Mouse (Mus musculus) heart, adult 2 months (tissue): ENCODE data around the gene Asb14.

ENCODE experiments used
- CTCF ChIP-seq: fragments of 200-600 bp; IDR thresholded peaks from 2 replicates; pipeline ENCODE4 v1.8.1; 2022; ENCODE audit warnings: antibody characterized with exemption, mild to moderate bottlenecking, moderate library complexity
- EP300 ChIP-seq: fragments of 200-500 bp; IDR thresholded peaks from 2 replicates; pipeline ENCODE4 v1.6.1; 2011; ENCODE audit warnings: low read depth, low read length, control low read depth; ENCODE audit not compliant: insufficient read depth

GRCm38 (mm10) chr14:26867356-26867755 is 27.0 kb upstream of the Asb14 start:
- TF ChIP-seq CTCF (peak; percentile 32), EP300 (no peak)
